Mouse (Mus musculus) liver, adult 2 months (tissue): ENCODE measurements around the gene Tgfbrap1. TPM values are rescaled to one million over a fixed set of nuclear protein-coding genes. Genes with fewer than 3 reads are reported as not detected.
A peak's percentile ranks its signal among the peaks of the same experiment; 100 is the strongest.

Experiments used
- DNase-seq: peaks from one replicate; pipeline ENCODE4 v3.0.0-alpha.2; 2011; ENCODE audit warnings: low read depth, low spot score; ENCODE audit errors: extremely low read depth
- H3K27ac ChIP-seq: fragments of 200-500 bp; replicated peaks from 2 replicates; pipeline ENCODE4 v1.5.1; 2012; ENCODE audit warnings: low read depth, mild to moderate bottlenecking, control low read depth, inconsistent platforms, low read length; ENCODE audit not compliant: insufficient read depth
- H3K27me3 ChIP-seq: fragments of 200-500 bp; 2 replicates; pipeline ENCODE4 v1.6.1; 2012; ENCODE audit warnings: mild to moderate bottlenecking, moderate library complexity, low read length, inconsistent platforms; ENCODE audit not compliant: control insufficient read depth, insufficient read depth
- H3K36me3 ChIP-seq: fragments of 200-500 bp; 2 replicates; pipeline ENCODE4 v1.6.1; 2012; ENCODE audit warnings: low read length, inconsistent platforms; ENCODE audit not compliant: control insufficient read depth, insufficient read depth
- H3K4me1 ChIP-seq: fragments of 200-500 bp; 2 replicates; pipeline ENCODE4 v1.6.1; 2011; ENCODE audit warnings: low read length; ENCODE audit not compliant: control insufficient read depth, insufficient read depth
- H3K4me3 ChIP-seq: fragments of 200-500 bp; 2 replicates; pipeline ENCODE4 v1.5.1; 2011; ENCODE audit warnings: low read depth, mild to moderate bottlenecking, control low read depth, low read length, moderate library complexity; ENCODE audit not compliant: insufficient read depth
- H3K79me2 ChIP-seq: fragments of 200-500 bp; 2 replicates; pipeline ENCODE4 v1.6.1; 2012; ENCODE audit warnings: inconsistent platforms, mild to moderate bottlenecking, low read length, moderate library complexity; ENCODE audit not compliant: control insufficient read depth, insufficient read depth
- H3K9ac ChIP-seq: fragments of 200-500 bp; 2 replicates; pipeline ENCODE4 v1.6.1; 2012; ENCODE audit warnings: low read depth, mild to moderate bottlenecking, control low read depth, inconsistent platforms, low read length
- CTCF ChIP-seq: fragments of 200-500 bp; IDR thresholded peaks from 2 replicates; pipeline ENCODE4 v1.5.1; 2011; ENCODE audit warnings: low read depth, low read length, control low read depth
- POLR2A ChIP-seq: fragments of 200-500 bp; IDR thresholded peaks from 2 replicates; pipeline ENCODE4 v1.6.1; 2011; ENCODE audit warnings: low read length, control low read depth; ENCODE audit not compliant: insufficient read depth; ENCODE audit errors: extremely low read depth
- WGBS: fragments of 180-500 bp; shearing (Covaris S2); methylation state at CpG from one replicate; pipeline ENCODE4 v1.1.7; 2018; 5-methylcytosine and 5-hydroxymethylcytosine counted together
- polyA plus RNA-seq: library from polyadenylated mRNA; depleted of rRNA; stranded (reverse); fragments of >200 nt; gene quantifications from 2 replicates; pipeline ENCODE4 v1.2.3, GENCODE M21; 2012
- total RNA-seq: library from RNA; depleted of rRNA; stranded (reverse); fragments of >200 nt; gene quantifications from 2 replicates; pipeline ENCODE4 v1.2.3, GENCODE M21; 2014

Gene Tgfbrap1
- total and polyA plus RNA-seq, 2 experiments: 11.0 to 17.2 TPM

DNA sequence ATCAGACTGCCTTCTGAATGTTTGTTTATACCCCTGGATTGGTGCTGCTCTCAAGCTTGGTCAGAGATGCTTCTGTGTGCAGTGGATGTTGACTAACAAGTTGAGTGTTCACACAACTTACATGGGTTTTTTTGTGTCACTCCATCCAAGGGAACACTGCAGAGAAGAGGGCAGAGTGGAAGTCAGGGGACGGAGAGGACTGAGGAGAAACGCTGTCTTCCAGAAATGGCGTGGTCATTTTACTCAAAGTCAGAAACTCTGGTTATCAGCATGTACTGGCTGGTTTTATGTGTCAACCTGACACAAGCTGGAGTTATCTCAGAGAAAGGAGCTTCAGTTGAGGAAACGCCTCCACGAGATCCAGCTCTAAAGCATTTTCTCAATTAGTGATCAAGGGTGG is 22.5 kb upstream of the Tgfbrap1 start:
- Histone ChIP-seq H3K27ac (no peak overlapping the region), H3K9ac (no peak overlapping the region), H3K27me3 (no peaks in the 10 kb centered on the region), H3K4me1 (no peaks in the 10 kb centered on the region), H3K4me3 (no peak overlapping the region), H3K36me3 (peaks cover 12% of the 10 kb centered on the region), H3K79me2 (no peaks in the 10 kb centered on the region)
- TF ChIP-seq POLR2A (no peak), CTCF (no peak)
- DNase-seq: no peak
- WGBS: 99% methylated on average over 5 of the region's 5 CpGs

DNA sequence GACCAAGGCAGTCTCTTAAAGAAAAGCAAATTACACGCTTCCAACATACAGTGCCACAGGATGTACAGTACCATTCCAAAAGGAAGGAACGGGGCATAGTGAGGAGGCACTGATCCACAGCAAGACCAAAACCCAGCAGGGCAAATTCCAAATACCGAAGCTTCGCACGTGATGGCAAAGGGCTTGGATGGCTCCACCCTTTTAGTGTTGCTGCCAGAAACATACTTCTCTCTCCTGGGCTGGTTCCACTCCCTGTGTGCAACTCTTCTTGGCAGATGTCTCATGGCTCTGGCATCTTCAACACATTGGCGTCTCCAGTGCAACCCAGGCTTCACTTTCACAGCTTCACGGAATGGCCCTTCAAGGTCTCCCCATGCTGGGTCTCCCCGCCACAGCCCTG is 19.0 kb upstream of the Tgfbrap1 start:
- no peak for TF ChIP-seq CTCF
- TF ChIP-seq POLR2A: no peak
- Histone ChIP-seq H3K27me3 (no peaks in the 10 kb centered on the region), H3K4me1 (no peaks in the 10 kb centered on the region), H3K9ac (no peak overlapping the region), H3K79me2 (no peaks in the 10 kb centered on the region), H3K36me3 (peaks cover 29% of the 10 kb centered on the region), H3K4me3 (no peak overlapping the region), H3K27ac (no peak overlapping the region)
- 88% methylated on average over 8 of the region's 8 CpGs for WGBS
- peak; percentile 31 for DNase-seq

DNA sequence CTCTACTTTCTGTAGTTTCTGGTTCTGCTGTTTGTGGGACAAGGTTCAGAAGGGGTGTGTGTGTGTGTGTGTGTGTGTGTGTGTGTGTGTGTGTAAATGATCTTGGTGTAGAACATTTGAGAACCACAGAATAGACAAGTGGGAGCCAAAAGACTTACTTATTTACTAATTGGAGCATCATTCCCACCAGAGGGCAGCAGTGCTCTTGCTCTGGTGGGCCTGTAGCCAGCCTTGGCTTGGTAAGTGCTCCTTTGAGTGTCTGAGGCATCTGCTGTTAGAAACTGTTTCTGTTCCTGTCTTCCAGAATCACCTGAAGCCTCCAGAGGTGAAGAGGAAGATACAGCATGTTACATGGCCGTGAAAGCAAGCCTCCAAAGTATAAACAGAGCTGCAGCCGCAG is 14.4 kb upstream of the Tgfbrap1 start:
- peak; percentile 43 for DNase-seq
- peaks cover 35% of the 10 kb centered on the region for H3K36me3 ChIP-seq
- WGBS: 98% methylated on average over 2 of the region's 2 CpGs

DNA sequence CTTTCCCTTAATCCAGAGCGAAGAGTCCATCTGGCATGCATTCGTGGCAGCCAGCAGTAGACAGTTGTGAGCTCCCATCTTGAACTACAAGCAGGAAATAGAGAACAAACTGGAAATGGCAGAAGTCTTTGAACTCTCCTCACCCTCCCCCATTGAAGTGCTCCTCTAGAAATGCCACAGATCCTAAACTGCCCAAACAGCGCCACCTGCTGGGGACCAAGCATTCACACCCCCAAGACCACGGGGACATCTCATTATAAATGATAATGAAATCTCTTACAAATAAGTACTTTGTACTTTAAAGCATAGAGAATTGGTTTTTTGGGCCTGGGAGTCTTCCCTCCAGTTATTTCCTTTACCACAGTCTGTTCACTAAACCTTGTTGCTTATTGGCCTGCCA is 12.1 kb upstream of the Tgfbrap1 start:
- Histone ChIP-seq H3K9ac (no peak overlapping the region), H3K79me2 (no peaks in the 10 kb centered on the region; the same call in 1 of the 2 replicates), H3K36me3 (peaks cover 27% of the 10 kb centered on the region), H3K27ac (no peak overlapping the region), H3K4me1 (no peaks in the 10 kb centered on the region), H3K4me3 (no peak overlapping the region), H3K27me3 (no peaks in the 10 kb centered on the region)
- WGBS: 45% methylated on average over 4 of the region's 4 CpGs
- DNase-seq: peak; percentile 54
- TF ChIP-seq CTCF (peak; percentile 89), POLR2A (no peak)

More for the DNA sequence above, 14.4 kb upstream of the Tgfbrap1 start:
- H3K4me3 ChIP-seq: no peak overlapping the region
- no peak overlapping the region for H3K9ac ChIP-seq
- H3K4me1 ChIP-seq: no peaks in the 10 kb centered on the region
- no peak for TF ChIP-seq POLR2A
- TF ChIP-seq CTCF: peak; percentile 70
- no peaks in the 10 kb centered on the region for H3K27me3 ChIP-seq
- H3K27ac ChIP-seq: no peak overlapping the region
- H3K79me2 ChIP-seq: no peaks in the 10 kb centered on the region

DNA sequence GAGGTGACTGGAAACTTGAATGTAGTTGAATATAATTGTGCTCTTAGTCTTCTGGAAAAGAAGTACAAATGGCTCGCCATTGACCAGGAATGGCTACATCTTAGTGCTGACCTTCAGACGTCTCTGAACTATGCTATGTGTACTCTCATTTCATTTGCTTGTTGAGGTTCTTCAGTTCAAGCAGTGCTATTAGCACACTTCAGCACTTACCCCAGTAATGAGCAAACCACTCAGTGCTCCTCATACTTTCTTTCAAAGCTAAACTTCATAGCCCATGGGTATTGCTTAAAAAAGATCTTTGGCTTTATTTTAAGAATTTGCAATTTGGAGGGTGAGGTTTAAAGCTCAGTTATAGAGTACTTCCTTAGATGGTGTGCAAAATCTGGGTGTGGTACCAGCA is 10.3 kb upstream of the Tgfbrap1 start:
- no peaks in the 10 kb centered on the region for H3K4me1 ChIP-seq
- no peaks in the 10 kb centered on the region for H3K27me3 ChIP-seq
- no peak overlapping the region for H3K4me3 ChIP-seq
- peaks cover 19% of the 10 kb centered on the region for H3K36me3 ChIP-seq
- H3K79me2 ChIP-seq: no peaks in the 10 kb centered on the region; the same call in 1 of the 2 replicates
- DNase-seq: no peak
- 82% methylated on average over 2 of the region's 2 CpGs for WGBS
- TF ChIP-seq CTCF (no peak), POLR2A (no peak)
- H3K9ac ChIP-seq: no peak overlapping the region
- H3K27ac ChIP-seq: no peak overlapping the region

DNA sequence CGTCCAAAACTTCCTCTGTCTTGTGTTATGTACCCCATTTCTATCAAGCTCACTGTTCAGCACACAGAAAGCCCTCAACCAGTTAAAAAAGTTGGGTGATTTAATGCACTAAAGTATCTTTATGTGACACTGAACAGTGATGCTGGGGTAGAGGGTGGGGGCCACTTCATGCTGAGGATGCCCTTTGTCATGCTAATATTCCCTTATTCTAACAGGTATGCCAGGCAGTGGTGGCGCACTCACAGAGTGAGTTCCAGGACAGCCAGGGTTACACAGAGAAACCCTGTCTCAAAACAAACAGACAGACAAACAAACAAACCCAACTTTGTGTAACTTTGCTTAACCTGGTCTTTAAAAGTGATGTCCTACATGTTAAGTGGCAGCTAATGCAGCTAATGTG is 4.2 kb downstream of the Tgfbrap1 start:
- H3K27ac ChIP-seq: no peak overlapping the region
- no peaks in the 10 kb centered on the region; the same call in 1 of the 2 replicates for H3K36me3 ChIP-seq
- peak; percentile 26 for DNase-seq
- 55% methylated on average over 2 of the region's 2 CpGs for WGBS
- H3K9ac ChIP-seq: no peak overlapping the region
- peaks cover 21% of the 10 kb centered on the region; the same call in 1 of the 2 replicates for H3K79me2 ChIP-seq
- peaks cover 13% of the 10 kb centered on the region; the same call in 1 of the 2 replicates for H3K4me1 ChIP-seq
- no peaks in the 10 kb centered on the region for H3K27me3 ChIP-seq
- no peak for TF ChIP-seq POLR2A
- TF ChIP-seq CTCF: no peak
- H3K4me3 ChIP-seq: no peak overlapping the region
